Mouse (Mus musculus) midbrain, embryonic 14.5 days (tissue): Measurements from ENCODE around the gene Hist2h2ac. TPM values are rescaled to one million over a fixed set of nuclear protein-coding genes. Genes with fewer than 3 reads are reported as not detected.
"Not testable (repeated sequence)": the region's sequence is repeated elsewhere in the genome, so short reads cannot be mapped to it uniquely, and the experiment has no call there.

ENCODE experiments used
- ATAC-seq: fragments of 200-750 bp; cut with Nextera tagmentation; 2 replicates; pipeline ENCODE4 v1.8.0; 2017; ENCODE audit warnings: moderate number of reproducible peaks, moderate library complexity; ENCODE audit not compliant: low FRiP score, low TSS enrichment
- DNase-seq: peaks from one replicate; pipeline ENCODE4 v3.0.0-alpha.2; 2015
- H3K27ac ChIP-seq: fragments of 300-500 bp; sonication (generic); replicated peaks from 2 replicates; pipeline ENCODE4 v1.5.1; 2014; ENCODE audit warnings: mild to moderate bottlenecking, low read depth, low read length, moderate library complexity
- H3K27me3 ChIP-seq: fragments of 300-500 bp; sonication (generic); 2 replicates; pipeline ENCODE4 v1.6.1; 2014; ENCODE audit warnings: low read length, control low read depth, mixed read lengths; ENCODE audit not compliant: control insufficient read depth, insufficient read depth
- H3K36me3 ChIP-seq: fragments of 300-500 bp; sonication (generic); 2 replicates; pipeline ENCODE4 v1.6.1; 2014; ENCODE audit warnings: low read length, control low read depth; ENCODE audit not compliant: control insufficient read depth, insufficient read depth
- H3K4me1 ChIP-seq: fragments of 300-500 bp; sonication (generic); 2 replicates; pipeline ENCODE4 v1.6.1; 2014; ENCODE audit warnings: mild to moderate bottlenecking, antibody characterized with exemption, low read length, control low read depth; ENCODE audit not compliant: control insufficient read depth, insufficient read depth
- H3K4me2 ChIP-seq: fragments of 300-500 bp; sonication (generic); 2 replicates; pipeline ENCODE4 v1.6.1; 2014; ENCODE audit warnings: mild to moderate bottlenecking, low read length, moderate library complexity
- H3K4me3 ChIP-seq: fragments of 300-500 bp; sonication (generic); replicated peaks from 2 replicates; pipeline ENCODE4 v1.5.1; 2014; ENCODE audit warnings: low read depth, low read length
- H3K9ac ChIP-seq: fragments of 300-500 bp; sonication (generic); replicated peaks from 2 replicates; pipeline ENCODE4 v1.6.1; 2014; ENCODE audit warnings: mild to moderate bottlenecking, low read length, moderate library complexity
- H3K9me3 ChIP-seq: fragments of 300-500 bp; sonication (generic); 2 replicates; pipeline ENCODE4 v1.6.1; 2016; ENCODE audit warnings: low read length, control low read depth, mixed read lengths; ENCODE audit not compliant: control insufficient read depth
- WGBS: fragments of 180-500 bp; shearing (Covaris S2); extraction: QIAGEN DNeasy Blood & Tissue Kit; methylation state at CpG from one replicate; pipeline ENCODE4 v1.1.7; 2014; 5-methylcytosine and 5-hydroxymethylcytosine counted together
- polyA plus RNA-seq: library from polyadenylated mRNA; unstranded; fragments of >200 nt; fragmentation: Nextera tagmentation; extraction: Ambion mirVana; gene quantifications from 2 replicates; pipeline ENCODE4 v1.2.1, GENCODE M21; 2014

Hist2h2ac gene
- polyA plus RNA-seq: 1.7 and 2.8 TPM in 2 replicates

- Histone ChIP-seq H3K4me1 (peaks cover 22% of the 10 kb centered on the region), H3K27ac (peak within 1 kb of the TSS; percentile 94), H3K9me3 (no peaks in the 10 kb centered on the region), H3K4me2 (peak within 1 kb of the TSS; percentile 60), H3K27me3 (no peaks in the 10 kb centered on the region), H3K36me3 (no peaks in the 10 kb centered on the region), H3K9ac (peak within 1 kb of the TSS; percentile 61), H3K4me3 (peak within 1 kb of the TSS; percentile 53)
- DNase-seq (peak; percentile 82), ATAC-seq (peak; percentile 75)
- WGBS: under 1% methylated on average over 43 of the region's 43 CpGs
These were observed at the start of gene Hist2h2ac, which contains the start of gene Hist2h2be for GRCm38 (mm10) chr3:96220765-96221639. Gene Hist2h2ac (minus strand): TSS chr3:96220880. Gene Hist2h2be (plus strand): TSS chr3:96221119.

GRCm38 (mm10) chr3:96269511-96270474, 49.1 kb upstream of the Hist2h2ac start, which contains the start of gene Hist2h2bb:
Gene Hist2h2bb (plus strand): TSS chr3:96269752.
- Histone ChIP-seq H3K9me3 (no peaks in the 10 kb centered on the region), H3K4me1 (peaks cover 10% of the 10 kb centered on the region), H3K27ac (peak within 1 kb of the TSS; percentile 79), H3K4me3 (peak within 1 kb of the TSS; percentile 40), H3K9ac (peak within 1 kb of the TSS; percentile 57), H3K27me3 (no peaks in the 10 kb centered on the region), H3K4me2 (peak within 1 kb of the TSS; percentile 91), H3K36me3 (no peaks in the 10 kb centered on the region)
- ATAC-seq: peak; percentile 97
- DNase-seq: peak; percentile 96
- WGBS: under 1% methylated on average over 45 of the region's 45 CpGs

GRCm38 (mm10) chr3:96268776-96269378, 48.2 kb upstream of the Hist2h2ac start:
- WGBS: under 1% methylated on average over 11 of the region's 44 CpGs
- not testable (repeated sequence) for H3K27me3 ChIP-seq, H3K36me3 ChIP-seq, DNase-seq, H3K9me3 ChIP-seq
- H3K9ac ChIP-seq: peak overlapping the region; percentile 39; the same call in 1 of the 2 replicates
- H3K27ac ChIP-seq: peak overlapping the region; percentile 79
- peak overlapping the region; percentile 91 for H3K4me2 ChIP-seq
- ATAC-seq: peak; percentile 55
- H3K4me1 ChIP-seq: peaks cover 17% of the 10 kb centered on the region
- H3K4me3 ChIP-seq: peak overlapping the region; percentile 40

- DNase-seq (peak; percentile 88), ATAC-seq (peak; percentile 71)
- 22% methylated on average over 30 of the region's 30 CpGs for WGBS
- no peaks in the 10 kb centered on the region for H3K9me3 ChIP-seq
- peak within 1 kb of the TSS; percentile 39; the same call in 1 of the 2 replicates for H3K9ac ChIP-seq
- H3K36me3 ChIP-seq: no peaks in the 10 kb centered on the region
- peaks cover 18% of the 10 kb centered on the region for H3K4me1 ChIP-seq
- H3K4me3 ChIP-seq: peak within 1 kb of the TSS; percentile 40
- peak within 1 kb of the TSS; percentile 91 for H3K4me2 ChIP-seq
- H3K27ac ChIP-seq: peak within 1 kb of the TSS; percentile 79
- H3K27me3 ChIP-seq: no peaks in the 10 kb centered on the region
These were observed 47.5 kb upstream of the Hist2h2ac start, which contains the start of gene Hist2h3b for GRCm38 (mm10) chr3:96268051-96268775. Gene Hist2h3b (plus strand): TSS chr3:96268654.

- Histone ChIP-seq H3K36me3 (no peaks in the 10 kb centered on the region), H3K4me2 (peak overlapping the region; percentile 91; the same call in 1 of the 2 replicates), H3K9me3 (no peaks in the 10 kb centered on the region), H3K9ac (no peak overlapping the region), H3K27me3 (no peaks in the 10 kb centered on the region), H3K4me3 (no peak overlapping the region), H3K4me1 (peaks cover 18% of the 10 kb centered on the region), H3K27ac (no peak overlapping the region)
- DNase-seq (no peak), ATAC-seq (no peak)
- 80% methylated on average over 4 of the region's 4 CpGs for WGBS
These were observed 46.9 kb upstream of the Hist2h2ac start for GRCm38 (mm10) chr3:96267541-96267940.

- no peaks in the 10 kb centered on the region for H3K36me3 ChIP-seq
- H3K9me3 ChIP-seq: no peaks in the 10 kb centered on the region
- no peak overlapping the region for H3K4me3 ChIP-seq
- no peak overlapping the region for H3K4me2 ChIP-seq
- DNase-seq (no peak), ATAC-seq (no peak)
- 93% methylated on average over 8 of the region's 8 CpGs for WGBS
- H3K27me3 ChIP-seq: no peaks in the 10 kb centered on the region
- H3K4me1 ChIP-seq: peaks cover 18% of the 10 kb centered on the region
- H3K27ac ChIP-seq: no peak overlapping the region
- no peak overlapping the region for H3K9ac ChIP-seq
These were observed 45.5 kb upstream of the Hist2h2ac start for GRCm38 (mm10) chr3:96266132-96266710.

- Histone ChIP-seq H3K4me2 (peak overlapping the region; percentile 75), H3K27me3 (no peaks in the 10 kb centered on the region), H3K9ac (no peak overlapping the region), H3K4me3 (peak overlapping the region; percentile 51; the same call in 1 of the 2 replicates), H3K4me1 (peaks cover 15% of the 10 kb centered on the region), H3K27ac (peak overlapping the region; percentile 38; the same call in 1 of the 2 replicates), H3K36me3 (no peaks in the 10 kb centered on the region), H3K9me3 (no peaks in the 10 kb centered on the region)
- DNase-seq (no peak), ATAC-seq (no peak)
- 58% methylated on average over 7 of the region's 7 CpGs for WGBS
These were observed 43.8 kb upstream of the Hist2h2ac start for GRCm38 (mm10) chr3:96264404-96264949.
